Mouse (Mus musculus) bone marrow macrophage, adult 2 months (primary cell): ENCODE results near the gene Asgr1. TPM values are rescaled to one million over a fixed set of nuclear protein-coding genes. Genes with fewer than 3 reads are reported as not detected.

Experiments used
- H3K27ac ChIP-seq: 2 replicates; pipeline ENCODE4 v1.5.1; 2012; ENCODE audit warnings: low read depth, low read length; ENCODE audit not compliant: insufficient read depth
- H3K4me1 ChIP-seq: 2 replicates; pipeline ENCODE4 v1.6.1; 2012; ENCODE audit warnings: low read length; ENCODE audit not compliant: control insufficient read depth, insufficient read depth
- H3K4me3 ChIP-seq: 2 replicates; pipeline ENCODE4 v1.5.1; 2012; ENCODE audit warnings: mild to moderate bottlenecking, low read length, moderate library complexity; ENCODE audit not compliant: insufficient read depth
- CTCF ChIP-seq: IDR thresholded peaks from 2 replicates; pipeline ENCODE4 v1.5.1; 2012; ENCODE audit warnings: low read depth, mild to moderate bottlenecking, low read length, moderate library complexity
- POLR2A ChIP-seq: IDR thresholded peaks from 2 replicates; pipeline ENCODE4 v1.6.1; 2012; ENCODE audit warnings: mild to moderate bottlenecking, low read depth, low read length, borderline replicate concordance
- polyA plus RNA-seq: library from polyadenylated mRNA; stranded (reverse); fragments of >200 nt; gene quantifications from 2 replicates; pipeline ENCODE4 v1.2.4, GENCODE M21; 2012; ENCODE audit not compliant: missing spikeins, insufficient read depth, insufficient read length

Gene Asgr1
- polyA plus RNA-seq, 1 experiment = not detected

- Histone ChIP-seq H3K4me1 (peaks cover 24% of the 10 kb centered on the region), H3K27ac (no peak within 1 kb of the TSS), H3K4me3 (no peak within 1 kb of the TSS)
- no peak for TF ChIP-seq CTCF
- TF ChIP-seq POLR2A = no peak
These were observed 37.2 kb upstream of the Asgr1 start, which contains the start of gene Dlg4 for GRCm38 (mm10) chr11:70016669-70017068. Dlg4 (plus strand) TSS chr11:70016942.

- Histone ChIP-seq H3K4me1 (peaks cover 24% of the 10 kb centered on the region), H3K27ac (no peak overlapping the region), H3K4me3 (no peak overlapping the region)
- TF ChIP-seq CTCF (no peak), POLR2A (no peak)
These were observed 36.6 kb upstream of the Asgr1 start for GRCm38 (mm10) chr11:70017199-70017767.

- Histone ChIP-seq H3K4me3 (peak overlapping the region; percentile 51), H3K4me1 (peaks cover 24% of the 10 kb centered on the region), H3K27ac (no peak overlapping the region)
- TF ChIP-seq POLR2A = no peak
- TF ChIP-seq CTCF = no peak
These were observed 35.5 kb upstream of the Asgr1 start for GRCm38 (mm10) chr11:70018131-70018990.

- H3K4me3 ChIP-seq = peak overlapping the region; percentile 46; the same call in 1 of the 2 replicates
- H3K27ac ChIP-seq = no peak overlapping the region
- H3K4me1 ChIP-seq = peaks cover 22% of the 10 kb centered on the region
- TF ChIP-seq CTCF (no peak), POLR2A (no peak)
These were observed 34.3 kb upstream of the Asgr1 start for GRCm38 (mm10) chr11:70019495-70020021.

DNA sequence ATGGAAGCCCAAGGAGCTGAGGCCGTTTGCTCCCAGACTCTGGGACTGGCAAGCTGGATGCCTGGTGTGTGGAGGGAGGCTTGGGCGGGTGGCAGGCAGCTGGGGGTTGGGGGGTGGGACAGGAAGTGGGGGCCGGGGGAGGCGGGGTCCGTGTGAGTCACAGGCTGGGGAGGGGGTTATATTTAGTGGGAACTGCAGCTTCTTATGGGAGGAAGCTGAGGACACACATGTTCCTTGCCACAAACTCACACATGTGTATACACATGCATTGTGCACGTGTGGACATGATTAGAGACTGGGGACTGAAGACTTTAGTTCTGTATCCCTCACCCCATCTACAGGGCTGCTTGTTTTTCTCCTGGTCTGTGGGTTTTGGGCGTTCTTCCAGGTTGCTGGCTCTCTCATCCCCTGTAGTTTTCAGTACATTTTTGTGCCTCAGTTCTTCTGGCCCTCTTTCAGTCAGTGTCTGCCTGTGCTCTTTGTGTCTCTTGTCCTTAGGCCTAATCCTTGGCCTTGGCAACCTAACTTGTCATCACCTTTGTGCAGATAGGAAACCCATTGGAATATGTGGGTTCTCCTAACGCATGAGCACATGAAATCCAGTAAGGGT, 33.8 kb upstream of the Asgr1 start:
- Histone ChIP-seq H3K27ac (peak overlapping the region; percentile 3; the same call in 1 of the 2 replicates), H3K4me1 (peaks cover 20% of the 10 kb centered on the region), H3K4me3 (peak overlapping the region; percentile 16; the same call in 1 of the 2 replicates)
- no peak for TF ChIP-seq CTCF
- no peak for TF ChIP-seq POLR2A

- Histone ChIP-seq H3K27ac (no peak overlapping the region), H3K4me3 (peak overlapping the region; percentile 68), H3K4me1 (peaks cover 20% of the 10 kb centered on the region)
- TF ChIP-seq CTCF (peak; percentile 58), POLR2A (no peak)
These were observed 33.1 kb upstream of the Asgr1 start for GRCm38 (mm10) chr11:70020731-70021263.

DNA sequence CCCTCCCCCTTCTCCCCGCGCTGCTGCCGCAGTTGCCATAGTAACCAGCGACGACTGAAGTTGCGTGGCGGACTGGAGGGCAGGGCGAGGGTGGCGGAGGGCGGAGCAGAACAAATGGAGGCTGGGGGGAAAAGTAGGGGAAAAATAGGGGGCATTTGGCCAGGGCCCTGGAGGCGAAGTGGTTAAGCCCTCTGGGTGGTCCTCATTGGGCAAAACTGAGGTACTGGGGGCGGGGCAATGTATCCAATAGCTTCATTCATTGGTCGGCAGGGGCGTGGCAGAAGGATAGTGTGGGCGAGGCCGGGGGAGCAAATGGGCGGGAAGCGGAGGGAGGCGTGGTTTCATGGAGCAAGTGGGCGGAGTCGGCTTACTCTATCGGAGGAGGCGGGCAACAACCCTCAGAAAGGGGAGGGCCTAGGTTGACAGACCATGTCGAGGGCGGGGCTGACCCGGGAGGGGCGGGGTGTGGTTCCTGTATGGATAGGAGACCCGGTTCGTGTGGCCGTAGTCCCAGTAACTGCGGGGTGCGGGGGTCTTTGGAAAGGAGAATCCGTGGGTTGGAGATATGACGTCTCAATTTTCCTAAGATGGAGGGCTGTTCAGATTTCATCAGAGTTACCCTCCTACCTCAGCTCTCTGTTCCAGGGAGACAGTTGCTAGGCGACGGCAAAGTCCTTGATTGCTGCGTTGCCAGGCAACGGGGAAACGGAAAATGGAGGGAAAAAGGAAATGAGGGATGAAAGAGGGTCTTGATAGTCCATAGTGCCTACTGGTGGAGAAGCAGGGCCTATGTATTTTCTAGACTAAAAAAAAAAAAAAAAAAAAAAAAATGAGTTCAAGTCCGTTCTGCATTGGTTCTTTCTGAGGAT, 32.4 kb upstream of the Asgr1 start:
- H3K27ac ChIP-seq = no peak overlapping the region
- H3K4me1 ChIP-seq = peaks cover 20% of the 10 kb centered on the region
- TF ChIP-seq POLR2A (no peak), CTCF (no peak)
- H3K4me3 ChIP-seq = peak overlapping the region; percentile 68

- no peak for TF ChIP-seq POLR2A
- Histone ChIP-seq H3K4me3 (no peak overlapping the region), H3K4me1 (peaks cover 15% of the 10 kb centered on the region), H3K27ac (no peak overlapping the region)
These were observed 30.3 kb upstream of the Asgr1 start for GRCm38 (mm10) chr11:70023481-70024150.
